Mouse (Mus musculus): ENCODE measurements around the gene Mief2. TPM values are rescaled to one million over a fixed set of nuclear protein-coding genes. Genes with fewer than 3 reads are reported as not detected.

The Mief2 gene
- polyA plus RNA-seq (2011; ENCODE audit: insufficient read length, low read depth, missing spikeins), result 7.4 and 14.2 TPM in 2 replicates

GRCm38 (mm10) chr11:60728260-60728761 lies at the start of gene Mief2:
TSS of gene Mief2 (plus strand) at chr11:60728398.
- Histone ChIP-seq H3K27ac (ENCODE audit: insufficient read depth, low read length) (peak within 1 kb of the TSS; percentile 49), H3K4me1 (ENCODE audit: control insufficient read depth, insufficient read depth, low read length) (0 out of 2 replicates have a peak, but pooled peaks cover 4% of the 10 kb centered on the region), H3K4me3 (ENCODE audit: insufficient read depth, low read length) (peak within 1 kb of the TSS; percentile 82)
- TF ChIP-seq CTCF (IDR thresholded peaks at IDR 0.05; ENCODE audit: borderline replicate concordance, insufficient read depth, low read length) (no peak), POLR2A (IDR thresholded peaks at IDR 0.05; ENCODE audit: low read depth, low read length) (peak; percentile 79)

- no peak overlapping the region for H3K27ac ChIP-seq (ENCODE audit: insufficient read depth, low read length)
- H3K4me3 ChIP-seq (ENCODE audit: insufficient read depth, low read length), result no peak overlapping the region
Observed at GRCm38 (mm10) chr11:60696165-60696564, 32.0 kb upstream of the Mief2 start.

GRCm38 (mm10) chr11:60697561-60697960 lies 30.6 kb upstream of the Mief2 start:
- H3K4me1 ChIP-seq (ENCODE audit: control insufficient read depth, insufficient read depth, low read length), result no peaks in the 10 kb centered on the region
- no peak overlapping the region for H3K27ac ChIP-seq (ENCODE audit: insufficient read depth, low read length)
- TF ChIP-seq POLR2A (IDR thresholded peaks at IDR 0.05; ENCODE audit: low read depth, low read length) (no peak), CTCF (IDR thresholded peaks at IDR 0.05; ENCODE audit: borderline replicate concordance, insufficient read depth, low read length) (no peak)
- no peak overlapping the region for H3K4me3 ChIP-seq (ENCODE audit: insufficient read depth, low read length)

More at GRCm38 (mm10) chr11:60696165-60696564, 32.0 kb upstream of the Mief2 start:
- no peak for TF ChIP-seq POLR2A (IDR thresholded peaks at IDR 0.05; ENCODE audit: low read depth, low read length)
- TF ChIP-seq CTCF (IDR thresholded peaks at IDR 0.05; ENCODE audit: borderline replicate concordance, insufficient read depth, low read length), result no peak
- no peaks in the 10 kb centered on the region for H3K4me1 ChIP-seq (ENCODE audit: control insufficient read depth, insufficient read depth, low read length)

GRCm38 (mm10) chr11:60698806-60699523 lies 29.2 kb upstream of the Mief2 start:
- TF ChIP-seq CTCF (IDR thresholded peaks at IDR 0.05; ENCODE audit: borderline replicate concordance, insufficient read depth, low read length) (no peak), POLR2A (IDR thresholded peaks at IDR 0.05; ENCODE audit: low read depth, low read length) (peak; percentile 61)
- Histone ChIP-seq H3K4me3 (ENCODE audit: insufficient read depth, low read length) (peak overlapping the region; percentile 35), H3K4me1 (ENCODE audit: control insufficient read depth, insufficient read depth, low read length) (no peaks in the 10 kb centered on the region), H3K27ac (ENCODE audit: insufficient read depth, low read length) (peak overlapping the region; percentile 58)

GRCm38 (mm10) chr11:60699524-60700075 lies 28.6 kb upstream of the Mief2 start, which contains the start of gene Llgl1:
TSS of gene Llgl1 (plus strand) at chr11:60699723.
- H3K4me1 ChIP-seq (ENCODE audit: control insufficient read depth, insufficient read depth, low read length), result no peaks in the 10 kb centered on the region
- H3K4me3 ChIP-seq (ENCODE audit: insufficient read depth, low read length), result peak within 1 kb of the TSS; percentile 61
- peak within 1 kb of the TSS; percentile 58 for H3K27ac ChIP-seq (ENCODE audit: insufficient read depth, low read length)
- TF ChIP-seq CTCF (IDR thresholded peaks at IDR 0.05; ENCODE audit: borderline replicate concordance, insufficient read depth, low read length) (no peak), POLR2A (IDR thresholded peaks at IDR 0.05; ENCODE audit: low read depth, low read length) (peak; percentile 75)

GRCm38 (mm10) chr11:60700320-60701185 lies 27.6 kb upstream of the Mief2 start:
- Histone ChIP-seq H3K4me1 (ENCODE audit: control insufficient read depth, insufficient read depth, low read length) (no peaks in the 10 kb centered on the region), H3K27ac (ENCODE audit: insufficient read depth, low read length) (no peak overlapping the region), H3K4me3 (ENCODE audit: insufficient read depth, low read length) (peak overlapping the region; percentile 61)
- TF ChIP-seq CTCF (IDR thresholded peaks at IDR 0.05; ENCODE audit: borderline replicate concordance, insufficient read depth, low read length), result no peak
- no peak for TF ChIP-seq POLR2A (IDR thresholded peaks at IDR 0.05; ENCODE audit: low read depth, low read length)

- no peak overlapping the region for H3K27ac ChIP-seq (ENCODE audit: insufficient read depth, low read length)
- TF ChIP-seq POLR2A (IDR thresholded peaks at IDR 0.05; ENCODE audit: low read depth, low read length) (no peak), CTCF (IDR thresholded peaks at IDR 0.05; ENCODE audit: borderline replicate concordance, insufficient read depth, low read length) (no peak)
- H3K4me3 ChIP-seq (ENCODE audit: insufficient read depth, low read length), result no peak overlapping the region
- H3K4me1 ChIP-seq (ENCODE audit: control insufficient read depth, insufficient read depth, low read length), result no peaks in the 10 kb centered on the region
Observed at GRCm38 (mm10) chr11:60701611-60702010, 26.6 kb upstream of the Mief2 start.

- TF ChIP-seq POLR2A (IDR thresholded peaks at IDR 0.05; ENCODE audit: low read depth, low read length) (no peak), CTCF (IDR thresholded peaks at IDR 0.05; ENCODE audit: borderline replicate concordance, insufficient read depth, low read length) (peak; percentile 77; the same call in 1 of the 2 replicates)
- Histone ChIP-seq H3K4me1 (ENCODE audit: control insufficient read depth, insufficient read depth, low read length) (peaks cover 11% of the 10 kb centered on the region), H3K27ac (ENCODE audit: insufficient read depth, low read length) (no peak overlapping the region), H3K4me3 (ENCODE audit: insufficient read depth, low read length) (no peak overlapping the region)
Observed at GRCm38 (mm10) chr11:60703131-60703530, 25.1 kb upstream of the Mief2 start.
